In genomic region chr19:26547522-26547921, GRCm38 (mm10) we compare ENCODE assay signal across 22 mouse cellular contexts.
"Had no signal": no experiment of that assay in that cellular context is flagged by ENCODE, and none has a peak within 500 bp of the region (broad histone marks: within the 10 kb centered on the region; RNA-seq: fewer than 3 reads in every experiment).

No protein-coding gene starts in this region.

- H3K27me3 ChIP-seq: liver, embryonic 15.5 days; lung, embryonic 15.5 days; midbrain, embryonic 13.5 days; neural tube, embryonic 13.5 days had no signal

- H3K36me3 ChIP-seq: liver, embryonic 15.5 days; lung, embryonic 15.5 days; midbrain, embryonic 10.5 days; midbrain, embryonic 13.5 days; neural tube, embryonic 13.5 days had no signal

- H3K9ac ChIP-seq: liver, embryonic 15.5 days; lung, embryonic 15.5 days; midbrain, embryonic 13.5 days; neural tube, embryonic 13.5 days had no signal

- ATAC-seq: midbrain, embryonic 13.5 days; midbrain, embryonic 16.5 days had no signal

- H3K27ac ChIP-seq: kidney, postnatal 0 days; layer of hippocampus, adult 2 months; liver, embryonic 15.5 days; lung, embryonic 15.5 days; midbrain, embryonic 10.5 days; midbrain, embryonic 13.5 days; neural tube, embryonic 13.5 days had no signal

- DNase-seq: kidney, adult 2 months; kidney, postnatal 25 days; layer of hippocampus, adult 9-11 months; lung, adult 18-20 months; lung, postnatal 10 days; lung, postnatal 36 days; retina, postnatal 1 day; right cerebral cortex, postnatal 25 days; spleen, adult 18-20 months; thymus, adult 2 months; thymus, postnatal 14 days; thymus, postnatal 4 days had no signal

- H3K4me3 ChIP-seq: layer of hippocampus, adult 2 months; liver, embryonic 15.5 days; lung, embryonic 15.5 days; megakaryocyte, embryonic 14.5 days; midbrain, embryonic 10.5 days; midbrain, embryonic 13.5 days; myocyte; neural tube, embryonic 13.5 days had no signal

- H3K4me1 ChIP-seq: liver, embryonic 15.5 days; megakaryocyte, embryonic 14.5 days; midbrain, embryonic 10.5 days had no signal

- H3K4me2 ChIP-seq: liver, embryonic 15.5 days; lung, embryonic 15.5 days; midbrain, embryonic 13.5 days; neural tube, embryonic 13.5 days had no signal

- H3K9me3 ChIP-seq: liver, embryonic 15.5 days; lung, embryonic 15.5 days; neural tube, embryonic 13.5 days had no signal
